Mouse (Mus musculus): ENCODE results near the gene Prpsap1.
"Not testable (repeated sequence)": the region's sequence is repeated elsewhere in the genome, so short reads cannot be mapped to it uniquely, and the experiment has no call there.

Gene Prpsap1

GRCm38 (mm10) chr11:116515330-116516020 lies 21.5 kb upstream of the Prpsap1 start:
- no peak for DNase-seq (ENCODE audit: low spot score)

- no peak for DNase-seq (ENCODE audit: low spot score)
These were observed 19.6 kb upstream of the Prpsap1 start for GRCm38 (mm10) chr11:116513531-116514038.

- DNase-seq (ENCODE audit: low spot score): no peak
These were observed 19.0 kb upstream of the Prpsap1 start for GRCm38 (mm10) chr11:116512987-116513386.

GRCm38 (mm10) chr11:116512154-116512553 lies 18.2 kb upstream of the Prpsap1 start:
- DNase-seq (ENCODE audit: low spot score): no peak

- DNase-seq (ENCODE audit: low spot score): no peak
These were observed 17.4 kb upstream of the Prpsap1 start for GRCm38 (mm10) chr11:116511301-116511868.

- DNase-seq (ENCODE audit: low spot score): no peak
These were observed 14.7 kb upstream of the Prpsap1 start for GRCm38 (mm10) chr11:116508689-116509088.

GRCm38 (mm10) chr11:116506151-116506875 lies 12.3 kb upstream of the Prpsap1 start:
- DNase-seq (ENCODE audit: low spot score): no peak

GRCm38 (mm10) chr11:116505573-116505972 lies 11.6 kb upstream of the Prpsap1 start:
- DNase-seq (ENCODE audit: low spot score): no peak

- DNase-seq (ENCODE audit: low spot score): no peak
These were observed 10.5 kb upstream of the Prpsap1 start for GRCm38 (mm10) chr11:116504516-116504915.

- peak; percentile 94 for DNase-seq (ENCODE audit: low spot score)
These were observed 7.2 kb upstream of the Prpsap1 start for GRCm38 (mm10) chr11:116501005-116501746.

GRCm38 (mm10) chr11:116499018-116499417 lies 5.0 kb upstream of the Prpsap1 start:
- no peak for DNase-seq (ENCODE audit: low spot score)

- DNase-seq (ENCODE audit: low spot score): no peak
These were observed 4.6 kb upstream of the Prpsap1 start for GRCm38 (mm10) chr11:116498596-116498995.

GRCm38 (mm10) chr11:116497313-116497712 lies 3.3 kb upstream of the Prpsap1 start:
- DNase-seq (ENCODE audit: low spot score): no peak

GRCm38 (mm10) chr11:116494474-116495174 lies 622 bp upstream of the Prpsap1 start:
- DNase-seq (ENCODE audit: low spot score): peak; percentile 66

- no peak for DNase-seq (ENCODE audit: low spot score)
These were observed 811 bp downstream of the Prpsap1 start for GRCm38 (mm10) chr11:116493191-116493590.

- DNase-seq (ENCODE audit: low spot score): not testable (repeated sequence)
These were observed 1.5 kb downstream of the Prpsap1 start for GRCm38 (mm10) chr11:116492507-116492906.

- no peak for DNase-seq (ENCODE audit: low spot score)
These were observed 2.7 kb downstream of the Prpsap1 start for GRCm38 (mm10) chr11:116491338-116491737.

GRCm38 (mm10) chr11:116490232-116491107 lies 3.5 kb downstream of the Prpsap1 start:
- peak; percentile 96 for DNase-seq (ENCODE audit: low spot score)

GRCm38 (mm10) chr11:116489771-116490231 lies 4.2 kb downstream of the Prpsap1 start:
- DNase-seq (ENCODE audit: low spot score): peak; percentile 50

- peak; percentile 34 for DNase-seq (ENCODE audit: low spot score)
These were observed 5.2 kb downstream of the Prpsap1 start for GRCm38 (mm10) chr11:116488693-116489375.

All from retina, embryonic 14.5 days (tissue).